Mouse (Mus musculus) hindbrain, postnatal 0 days (tissue): ENCODE data around the gene Senp1. TPM values are rescaled to one million over a fixed set of nuclear protein-coding genes. Genes with fewer than 3 reads are reported as not detected.

Experiments
- ATAC-seq: fragments of 200-750 bp; cut with Nextera tagmentation; 2 replicates; pipeline ENCODE4 v1.8.0; 2017; ENCODE audit warnings: mild to moderate bottlenecking, moderate TSS enrichment, moderate library complexity
- DNase-seq: peaks from one replicate; pipeline ENCODE4 v3.0.0-alpha.2; 2015; ENCODE audit warnings: low spot score
- H3K27ac ChIP-seq: fragments of 300-500 bp; sonication (generic); 2 replicates; pipeline ENCODE4 v1.5.1; 2014; ENCODE audit warnings: mild to moderate bottlenecking
- H3K27me3 ChIP-seq: fragments of 300-500 bp; sonication (generic); 2 replicates; pipeline ENCODE4 v1.6.1; 2014; ENCODE audit warnings: low read length, mixed read lengths; ENCODE audit not compliant: insufficient read depth
- H3K36me3 ChIP-seq: fragments of 300-500 bp; sonication (generic); 2 replicates; pipeline ENCODE4 v1.6.1; 2014; ENCODE audit warnings: low read length, mixed read lengths; ENCODE audit not compliant: insufficient read depth
- H3K4me1 ChIP-seq: fragments of 300-500 bp; sonication (generic); 2 replicates; pipeline ENCODE4 v1.6.1; 2014; ENCODE audit warnings: antibody characterized with exemption, low read length, mixed read lengths; ENCODE audit not compliant: insufficient read depth
- H3K4me2 ChIP-seq: fragments of 300-500 bp; sonication (generic); 2 replicates; pipeline ENCODE4 v1.6.1; 2014; ENCODE audit warnings: low read depth, mild to moderate bottlenecking, low read length, moderate library complexity, mixed read lengths
- H3K4me3 ChIP-seq: fragments of 300-500 bp; sonication (generic); 2 replicates; pipeline ENCODE4 v1.5.1; 2014; ENCODE audit warnings: low read length
- H3K9ac ChIP-seq: fragments of 300-500 bp; sonication (generic); replicated peaks from 2 replicates; pipeline ENCODE4 v1.6.1; 2014; ENCODE audit warnings: mild to moderate bottlenecking, low read length, moderate library complexity, mixed read lengths
- H3K9me3 ChIP-seq: fragments of 300-500 bp; sonication (generic); 2 replicates; pipeline ENCODE4 v1.6.1; 2016; ENCODE audit warnings: low read length, mixed read lengths
- CTCF ChIP-seq: IDR thresholded peaks from 2 replicates; pipeline ENCODE4 v1.5.1; 2016; ENCODE audit warnings: antibody characterized with exemption, control low read depth, low read depth
- WGBS: fragments of 180-500 bp; shearing (Covaris S2); extraction: QIAGEN DNeasy Blood & Tissue Kit; methylation state at CpG from one replicate; pipeline ENCODE4 v1.1.7; 2014; 5-methylcytosine and 5-hydroxymethylcytosine counted together
- polyA plus RNA-seq: library from polyadenylated mRNA; unstranded; fragments of >200 nt; fragmentation: Nextera tagmentation; extraction: Ambion mirVana; gene quantifications from 2 replicates; pipeline ENCODE4 v1.2.1, GENCODE M21; 2015
- total RNA-seq: library from RNA; depleted of rRNA; stranded (reverse); fragments of >200 nt; gene quantifications from 2 replicates; pipeline ENCODE4 v1.2.3, GENCODE M21; 2014

Gene Senp1
- total and polyA plus RNA-seq, 2 experiments from 2014 or later = 12.5 to 15.0 TPM

DNA sequence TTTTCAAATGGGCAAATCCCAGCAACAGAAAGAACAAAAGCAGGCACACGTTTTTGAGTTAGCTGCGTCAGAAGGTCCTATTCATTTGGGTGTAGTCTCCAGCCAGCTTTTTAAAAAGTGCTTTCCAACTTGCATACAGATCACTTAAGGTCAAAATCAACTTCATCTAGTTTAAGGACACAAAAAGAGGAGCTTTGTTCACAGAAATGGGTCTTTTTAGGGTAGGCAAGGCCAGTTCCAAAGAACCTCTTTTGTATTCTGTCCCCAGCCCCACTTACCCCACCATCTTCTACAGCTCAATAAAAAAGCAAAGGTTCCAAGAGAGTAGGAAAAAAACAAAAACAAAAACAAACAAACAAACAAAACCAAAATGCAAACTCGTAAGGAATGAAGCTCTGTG is 41.1 kb upstream of the Senp1 start:
- Histone ChIP-seq H3K4me2 (no peak overlapping the region), H3K9ac (no peak overlapping the region), H3K36me3 (peaks cover 63% of the 10 kb centered on the region), H3K27me3 (no peaks in the 10 kb centered on the region), H3K4me3 (no peak overlapping the region), H3K27ac (peak overlapping the region; percentile 70), H3K4me1 (no peaks in the 10 kb centered on the region), H3K9me3 (no peaks in the 10 kb centered on the region)
- DNase-seq (peak; percentile 38), ATAC-seq (peak; percentile 48; the same call in 1 of the 2 replicates)
- TF ChIP-seq CTCF = no peak
- WGBS = 63% methylated on average over 3 of the region's 3 CpGs

DNA sequence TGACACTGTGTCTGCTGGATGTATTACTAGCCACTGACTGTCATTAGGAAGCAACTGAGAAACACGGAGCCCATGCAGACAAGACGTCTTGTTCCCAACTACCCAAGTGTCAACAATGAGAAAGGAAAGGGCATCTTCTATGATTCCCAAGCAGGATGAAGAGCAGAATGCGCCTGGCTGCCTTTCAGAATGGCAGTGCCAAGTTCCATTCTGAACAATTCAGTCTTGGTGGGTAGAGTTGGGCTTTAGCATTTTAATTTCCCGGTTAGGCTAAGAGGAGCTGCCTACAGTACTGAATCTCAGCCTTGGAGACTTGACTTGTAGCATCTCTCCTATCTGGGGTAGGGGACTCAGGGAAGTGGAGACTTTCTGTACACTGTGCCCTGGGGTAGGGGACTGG is 40.5 kb upstream of the Senp1 start:
- ATAC-seq = peak; percentile 79; the same call in 1 of the 2 replicates
- 70% methylated on average over 4 of the region's 4 CpGs for WGBS
- peak overlapping the region; percentile 70; the same call in 1 of the 2 replicates for H3K27ac ChIP-seq

DNA sequence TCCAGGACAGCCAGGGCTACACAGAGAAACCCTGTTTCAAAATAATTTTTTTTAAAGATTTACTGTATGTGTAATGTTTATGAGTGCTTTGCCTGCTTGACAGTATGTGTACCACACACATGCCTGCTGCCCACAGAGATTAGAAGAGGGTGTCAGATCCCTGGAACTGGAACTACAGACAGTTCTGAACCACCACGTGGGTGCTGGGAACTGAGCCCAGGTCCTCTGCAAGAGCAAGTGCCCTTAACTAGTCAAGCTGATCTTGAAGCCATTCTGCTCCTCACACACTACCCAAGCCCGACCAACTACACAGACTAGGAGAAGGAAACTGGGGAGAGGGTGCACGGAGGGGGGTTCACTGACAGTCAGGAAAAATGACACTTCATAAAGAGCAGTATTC is 39.9 kb upstream of the Senp1 start:
- H3K4me3 ChIP-seq = no peak overlapping the region
- no peak overlapping the region for H3K4me2 ChIP-seq
- no peaks in the 10 kb centered on the region for H3K9me3 ChIP-seq
- WGBS = 85% methylated on average over 3 of the region's 3 CpGs
- H3K4me1 ChIP-seq = no peaks in the 10 kb centered on the region
- no peaks in the 10 kb centered on the region for H3K27me3 ChIP-seq
- H3K27ac ChIP-seq = peak overlapping the region; percentile 70; the same call in 1 of the 2 replicates
- peaks cover 61% of the 10 kb centered on the region for H3K36me3 ChIP-seq
- no peak for ATAC-seq
- DNase-seq = no peak
- TF ChIP-seq CTCF = no peak
- H3K9ac ChIP-seq = no peak overlapping the region

More for the DNA sequence above, 40.5 kb upstream of the Senp1 start:
- no peaks in the 10 kb centered on the region for H3K4me1 ChIP-seq
- no peaks in the 10 kb centered on the region for H3K27me3 ChIP-seq
- no peak overlapping the region for H3K4me3 ChIP-seq
- H3K4me2 ChIP-seq = no peak overlapping the region
- no peak for TF ChIP-seq CTCF
- H3K9me3 ChIP-seq = no peaks in the 10 kb centered on the region
- H3K36me3 ChIP-seq = peaks cover 61% of the 10 kb centered on the region
- DNase-seq = peak; percentile 48
- no peak overlapping the region for H3K9ac ChIP-seq

DNA sequence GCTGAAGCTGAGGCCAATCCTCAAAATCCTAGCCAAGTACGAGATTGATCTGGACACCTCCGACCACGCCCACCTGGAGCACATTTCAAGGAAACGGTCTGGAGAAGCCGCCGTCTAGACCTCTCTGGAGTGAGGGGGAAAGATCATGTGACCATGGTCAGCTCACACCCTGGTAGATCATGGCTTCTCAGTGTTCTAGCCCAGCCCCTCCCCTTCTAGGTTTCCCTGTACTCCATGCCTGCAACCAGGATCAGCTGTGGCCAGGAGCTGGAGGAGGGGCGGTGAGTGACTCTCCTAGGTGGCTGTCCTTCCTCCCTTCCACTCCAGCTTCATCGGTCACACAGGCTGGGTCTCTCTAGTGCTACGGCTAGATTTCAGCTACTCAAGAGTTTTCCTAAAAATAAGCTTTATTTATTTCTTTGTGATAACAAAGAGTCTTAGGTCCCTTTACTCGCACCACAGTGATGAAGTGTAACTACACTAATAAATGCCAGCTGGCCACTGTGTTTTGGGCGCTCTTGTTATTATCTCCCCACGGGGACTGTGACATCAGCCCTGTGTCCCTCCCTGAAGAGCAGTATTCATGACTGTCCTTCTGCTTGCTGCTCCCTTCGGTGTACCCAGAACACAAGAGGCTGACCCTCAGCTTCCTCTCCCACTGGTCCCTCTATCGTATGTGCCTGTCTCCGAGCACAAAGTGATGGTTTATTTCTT is 38.6 kb upstream of the Senp1 start:
- no peak for ATAC-seq
- H3K27me3 ChIP-seq = no peaks in the 10 kb centered on the region
- no peak for DNase-seq
- H3K4me3 ChIP-seq = no peak overlapping the region
- H3K4me1 ChIP-seq = no peaks in the 10 kb centered on the region
- 89% methylated on average over 15 of the region's 15 CpGs for WGBS
- no peaks in the 10 kb centered on the region for H3K9me3 ChIP-seq
- no peak overlapping the region for H3K9ac ChIP-seq
- no peak overlapping the region for H3K4me2 ChIP-seq
- no peak overlapping the region for H3K27ac ChIP-seq
- TF ChIP-seq CTCF = no peak
- peaks cover 71% of the 10 kb centered on the region for H3K36me3 ChIP-seq

DNA sequence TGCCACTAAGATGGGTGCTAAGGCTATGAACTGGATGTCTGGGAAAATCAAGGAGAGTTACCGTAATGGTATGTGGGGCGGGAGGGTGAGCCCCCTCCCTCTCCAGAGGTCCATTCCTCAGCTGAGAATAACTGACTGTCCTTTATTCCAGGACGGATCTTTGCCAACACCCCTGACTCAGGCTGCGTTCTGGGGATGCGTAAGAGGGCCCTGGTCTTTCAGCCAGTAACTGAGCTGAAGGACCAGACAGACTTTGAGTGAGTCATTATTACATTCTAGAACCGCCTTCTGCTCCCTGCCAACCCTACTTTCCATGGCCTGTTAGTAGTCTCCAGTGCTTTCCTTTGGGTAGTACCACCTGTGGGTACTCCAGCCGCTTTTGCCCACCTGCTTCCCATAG is 37.9 kb upstream of the Senp1 start:
- 90% methylated on average over 7 of the region's 7 CpGs for WGBS
- TF ChIP-seq CTCF = no peak
- Histone ChIP-seq H3K9ac (no peak overlapping the region), H3K4me3 (no peak overlapping the region), H3K36me3 (peaks cover 66% of the 10 kb centered on the region), H3K4me1 (no peaks in the 10 kb centered on the region), H3K27me3 (no peaks in the 10 kb centered on the region), H3K9me3 (no peaks in the 10 kb centered on the region), H3K27ac (no peak overlapping the region), H3K4me2 (no peak overlapping the region)
- DNase-seq = no peak
- ATAC-seq = no peak

DNA sequence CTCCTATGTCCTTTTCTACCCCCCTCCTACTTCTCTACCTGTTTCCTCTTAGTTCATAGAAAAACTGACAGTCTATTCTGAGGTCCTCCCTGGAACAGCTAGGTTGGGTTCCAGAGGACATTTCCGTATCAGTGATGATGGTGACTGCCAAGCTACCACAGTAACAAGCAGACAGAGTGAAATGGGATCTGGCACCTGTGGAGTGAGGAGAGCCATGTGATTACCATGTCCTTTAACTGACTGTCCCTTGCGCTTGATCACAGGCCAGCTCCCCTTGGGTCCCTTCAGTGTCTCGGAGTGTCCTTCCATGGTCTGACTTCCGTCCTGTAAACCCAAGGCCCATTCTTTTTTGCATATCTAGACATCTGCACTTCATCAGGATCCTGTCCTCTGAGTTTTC is 37.5 kb upstream of the Senp1 start:
- H3K4me3 ChIP-seq = no peak overlapping the region
- no peaks in the 10 kb centered on the region for H3K9me3 ChIP-seq
- TF ChIP-seq CTCF = no peak
- H3K27ac ChIP-seq = no peak overlapping the region
- no peaks in the 10 kb centered on the region for H3K27me3 ChIP-seq
- WGBS = 93% methylated on average over 4 of the region's 4 CpGs
- DNase-seq (no peak), ATAC-seq (no peak)
- no peak overlapping the region for H3K4me2 ChIP-seq
- peaks cover 66% of the 10 kb centered on the region for H3K36me3 ChIP-seq
- H3K4me1 ChIP-seq = no peaks in the 10 kb centered on the region
- no peak overlapping the region for H3K9ac ChIP-seq

DNA sequence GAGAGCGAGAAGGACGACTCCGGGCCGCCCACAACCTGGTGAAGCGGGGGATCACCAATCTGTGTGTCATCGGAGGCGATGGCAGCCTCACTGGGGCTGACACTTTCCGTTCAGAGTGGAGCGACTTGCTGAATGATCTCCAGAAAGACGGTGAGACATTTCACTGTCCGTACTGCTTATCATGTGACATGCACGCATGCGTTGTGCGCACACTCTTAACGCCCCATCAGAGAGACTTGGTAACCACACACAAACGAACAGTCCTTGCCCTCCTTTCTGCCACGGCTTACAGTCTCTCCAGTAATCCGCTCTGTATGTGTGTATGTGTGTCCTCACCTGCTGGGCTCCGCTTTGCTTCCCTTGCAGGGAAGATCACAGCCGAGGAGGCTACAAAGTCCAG is 27.3 kb upstream of the Senp1 start:
- Histone ChIP-seq H3K4me3 (no peak overlapping the region), H3K4me1 (no peaks in the 10 kb centered on the region), H3K27ac (no peak overlapping the region), H3K4me2 (no peak overlapping the region), H3K36me3 (peaks cover 73% of the 10 kb centered on the region), H3K27me3 (no peaks in the 10 kb centered on the region), H3K9me3 (no peaks in the 10 kb centered on the region), H3K9ac (no peak overlapping the region)
- WGBS = 96% methylated on average over 20 of the region's 20 CpGs
- no peak for TF ChIP-seq CTCF
- ATAC-seq = no peak
- no peak for DNase-seq
